Comparison of ENCODE assay signal across 13 mouse cellular contexts in the genomic region with DNA sequence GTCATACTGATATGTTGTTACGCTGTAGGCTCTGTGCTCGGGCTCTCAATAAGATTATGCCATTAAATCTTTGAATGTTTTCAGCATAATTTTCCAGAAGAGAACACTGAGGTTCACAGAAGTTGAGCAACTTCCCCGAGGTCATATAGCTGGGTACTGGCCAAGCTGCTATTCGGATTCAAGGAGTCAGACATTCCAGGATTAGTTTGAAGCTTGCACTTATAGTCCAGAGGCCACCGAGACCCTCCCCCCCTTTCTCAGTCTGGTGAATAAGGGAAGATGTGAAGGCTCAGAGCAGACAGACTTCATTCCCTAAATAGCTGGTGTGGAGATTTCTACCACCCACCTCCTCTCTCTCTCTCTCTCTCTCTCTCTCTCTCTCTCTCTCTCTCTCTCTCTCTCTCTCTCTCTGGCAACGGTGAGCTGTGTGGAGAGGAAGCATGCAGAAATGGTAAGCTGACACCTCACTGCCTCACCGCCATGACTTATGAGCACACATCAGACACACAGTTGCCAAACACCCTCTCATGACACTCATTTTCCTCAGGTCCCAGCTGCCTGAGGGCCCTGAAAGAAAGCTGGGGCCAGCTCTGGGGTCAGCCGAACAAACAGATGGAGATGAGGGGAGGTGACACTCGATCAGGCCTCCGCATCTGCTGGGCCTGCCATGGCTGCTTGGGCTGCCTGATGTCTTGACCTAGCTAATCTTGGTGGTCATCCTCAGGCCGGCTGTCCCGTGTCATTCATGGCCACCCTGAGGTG.
DNase-seq lines count a peak whose midpoint lies in the region; ATAC-seq lines count a peak whose summit lies in the region.
"Had no signal": no experiment of that assay in that cellular context is flagged by ENCODE, and none has a peak within 500 bp of the region (broad histone marks: within the 10 kb centered on the region; RNA-seq: fewer than 3 reads in every experiment).

No protein-coding gene starts in this region.

- no peak overlapping the region for H3K4me2 ChIP-seq in intestine, embryonic 15.5 days (replicated peaks)
- no peak overlapping the region for H3K4me2 ChIP-seq in intestine, embryonic 16.5 days (ENCODE audit: low read depth, low read length)
- H3K4me2 ChIP-seq in embryonic facial prominence, embryonic 14.5 days (ENCODE audit: low read depth, low read length) = 0 out of 2 replicates have a peak overlapping the region, but pooled peaks have one; percentile 0
- H3K4me2 ChIP-seq: forebrain, embryonic 13.5 days; midbrain, embryonic 15.5 days had no signal

- H3K9me3 ChIP-seq in intestine, embryonic 15.5 days = no peaks in the 10 kb centered on the region
- no peaks in the 10 kb centered on the region for H3K9me3 ChIP-seq in intestine, embryonic 16.5 days (ENCODE audit: control insufficient read depth, low read length)
- no peaks in the 10 kb centered on the region for H3K9me3 ChIP-seq in embryonic facial prominence, embryonic 14.5 days (ENCODE audit: control insufficient read depth, low read length)
- H3K9me3 ChIP-seq: forebrain, embryonic 13.5 days; midbrain, embryonic 15.5 days had no signal

- 0 out of 2 replicates have a peak, but pooled peaks have one; percentile 23 for ATAC-seq in intestine, embryonic 15.5 days
- no peak for ATAC-seq in intestine, embryonic 16.5 days
- ATAC-seq in embryonic facial prominence, embryonic 14.5 days (ENCODE audit: low read depth) = peak; percentile 88
- ATAC-seq: forebrain, embryonic 13.5 days; midbrain, embryonic 15.5 days had no signal

- H3K4me3 ChIP-seq in intestine, embryonic 15.5 days (replicated peaks) = no peak overlapping the region
- no peak overlapping the region for H3K4me3 ChIP-seq in intestine, embryonic 16.5 days (ENCODE audit: low read length)
- no peak overlapping the region for H3K4me3 ChIP-seq in embryonic facial prominence, embryonic 14.5 days (ENCODE audit: low read depth, low read length)
- H3K4me3 ChIP-seq: forebrain, embryonic 13.5 days; midbrain, embryonic 15.5 days had no signal

- 0 out of 2 replicates have a peak, but pooled peaks cover 4% of the 10 kb centered on the region for H3K4me1 ChIP-seq in intestine, embryonic 15.5 days (replicated peaks)
- peaks cover 8% of the 10 kb centered on the region for H3K4me1 ChIP-seq in intestine, embryonic 16.5 days (ENCODE audit: control insufficient read depth, insufficient read depth, low read length)
- peaks cover 44% of the 10 kb centered on the region for H3K4me1 ChIP-seq in embryonic facial prominence, embryonic 14.5 days (ENCODE audit: control insufficient read depth, insufficient read depth, low read length)

- no peaks in the 10 kb centered on the region for H3K27me3 ChIP-seq in intestine, embryonic 15.5 days (replicated peaks)
- H3K27me3 ChIP-seq in intestine, embryonic 16.5 days (replicated peaks; ENCODE audit: control insufficient read depth, insufficient read depth, low read length) = no peaks in the 10 kb centered on the region
- no peaks in the 10 kb centered on the region for H3K27me3 ChIP-seq in embryonic facial prominence, embryonic 14.5 days (replicated peaks; ENCODE audit: control insufficient read depth, insufficient read depth, low read length)
- H3K27me3 ChIP-seq: forebrain, embryonic 13.5 days; midbrain, embryonic 15.5 days had no signal

- H3K36me3 ChIP-seq in intestine, embryonic 15.5 days = no peaks in the 10 kb centered on the region
- H3K36me3 ChIP-seq in intestine, embryonic 16.5 days (ENCODE audit: control insufficient read depth, insufficient read depth, low read length) = no peaks in the 10 kb centered on the region
- H3K36me3 ChIP-seq in embryonic facial prominence, embryonic 14.5 days (ENCODE audit: control insufficient read depth, insufficient read depth, low read length) = no peaks in the 10 kb centered on the region
- H3K36me3 ChIP-seq: G1E; midbrain, embryonic 15.5 days had no signal

- H3K9ac ChIP-seq in intestine, embryonic 15.5 days = no peak overlapping the region
- no peak overlapping the region for H3K9ac ChIP-seq in intestine, embryonic 16.5 days (ENCODE audit: low read depth, low read length)
- peak overlapping the region; percentile 30; the same call in 1 of the 2 replicates for H3K9ac ChIP-seq in embryonic facial prominence, embryonic 14.5 days (ENCODE audit: low read depth, low read length)
- H3K9ac ChIP-seq: forebrain, embryonic 13.5 days; midbrain, embryonic 15.5 days had no signal

- peak; percentile 5 for DNase-seq in right cerebral cortex, postnatal 14 days
- DNase-seq in right cerebral cortex, postnatal 25 days = no peak
- peak; percentile 89 for DNase-seq in embryonic facial prominence, embryonic 14.5 days (ENCODE audit: low spot score)
- DNase-seq in thymus, postnatal 10 days (ENCODE audit: low spot score in 2 of 2) = no peak
- DNase-seq in layer of hippocampus, adult 9-10 months (ENCODE audit: low spot score) = no peak
- no peak for DNase-seq in layer of hippocampus, adult 8-10 months (ENCODE audit: low spot score in 2 of 2)
- DNase-seq: heart, postnatal 4 days; thymus, postnatal 4 days had no signal

- peak overlapping the region; percentile 44; the same call in 1 of the 2 replicates for H3K27ac ChIP-seq in intestine, embryonic 15.5 days
- H3K27ac ChIP-seq in intestine, embryonic 16.5 days (ENCODE audit: low read length) = no peak overlapping the region
- H3K27ac ChIP-seq in embryonic facial prominence, embryonic 14.5 days (replicated peaks; ENCODE audit: low read depth, low read length) = peak overlapping the region; percentile 22; the same call in 1 of the 2 replicates
- H3K27ac ChIP-seq: forebrain, embryonic 13.5 days; midbrain, embryonic 15.5 days had no signal

- 49% methylated on average over 12 of the region's 12 CpGs for WGBS in intestine, embryonic 15.5 days
- WGBS in intestine, embryonic 16.5 days = 54% methylated on average over 12 of the region's 12 CpGs
- 14% methylated on average over 12 of the region's 12 CpGs for WGBS in embryonic facial prominence, embryonic 14.5 days

Comparison
In these comparisons a context has a peak if more than half of its experiments do, and no peak if none do; other contexts are left out.
1. DNase-seq: peak in right cerebral cortex, postnatal 14 days (single experiment) and embryonic facial prominence, embryonic 14.5 days (single experiment); none in right cerebral cortex, postnatal 25 days (single experiment), thymus, postnatal 10 days (0 of 2), layer of hippocampus, adult 9-10 months (single experiment) and layer of hippocampus, adult 8-10 months (0 of 2).